Mouse (Mus musculus) forebrain, embryonic 14.5 days (tissue): ENCODE results near the gene Olfr536. TPM values are rescaled to one million over a fixed set of nuclear protein-coding genes. Genes with fewer than 3 reads are reported as not detected.

Source experiments
- polyA plus RNA-seq: library from polyadenylated mRNA; unstranded; fragments of >200 nt; fragmentation: Nextera tagmentation; extraction: Ambion mirVana; gene quantifications from 2 replicates; pipeline ENCODE4 v1.2.1, GENCODE M21; 2014

Gene Olfr536
- polyA plus RNA-seq, 1 experiment from 2014 or later: not detected

Other genes starting within 250 kb of the Olfr536 start
- gene Olfr525, start 186.5 kb downstream of the Olfr536 start, polyA plus RNA-seq: not detected in 2 replicates
- gene Olfr527, start 173.4 kb downstream of the Olfr536 start, polyA plus RNA-seq: not detected in 2 replicates
- not detected in 2 replicates for gene Olfr60, start 145.7 kb downstream of the Olfr536 start, polyA plus RNA-seq
- gene Olfr530, start 131.1 kb downstream of the Olfr536 start, polyA plus RNA-seq: not detected in 2 replicates
- gene Olfr531, start 104.5 kb downstream of the Olfr536 start, polyA plus RNA-seq: not detected in 2 replicates
- not detected in 2 replicates for gene Olfr532, start 85.8 kb downstream of the Olfr536 start, polyA plus RNA-seq
- not detected in 2 replicates for gene Olfr533, start 44.0 kb downstream of the Olfr536 start, polyA plus RNA-seq
- gene Olfr535, start 23.2 kb downstream of the Olfr536 start, polyA plus RNA-seq: not detected in 2 replicates
- not detected in 2 replicates for gene Olfr538, start 60.5 kb upstream of the Olfr536 start, polyA plus RNA-seq
- not detected in 2 replicates for gene Olfr46, start 93.9 kb upstream of the Olfr536 start, polyA plus RNA-seq
- gene Olfr61, start 121.6 kb upstream of the Olfr536 start, polyA plus RNA-seq: not detected in 2 replicates
- gene Olfr53, start 139.1 kb upstream of the Olfr536 start, polyA plus RNA-seq: not detected in 2 replicates
- gene Olfr539, start 152.5 kb upstream of the Olfr536 start, polyA plus RNA-seq: not detected in 2 replicates
- gene Olfr45, start 174.6 kb upstream of the Olfr536 start, polyA plus RNA-seq: not detected in 2 replicates
- gene Olfr541, start 189.9 kb upstream of the Olfr536 start, polyA plus RNA-seq: not detected in 2 replicates